Mouse (Mus musculus) olfactory bulb, adult 2 months (tissue): ENCODE results near the gene Col16a1.

Source experiments
- CTCF ChIP-seq: fragments of 200-500 bp; IDR thresholded peaks from 2 replicates; pipeline ENCODE4 v1.5.1; 2012; ENCODE audit warnings: low read depth, mild to moderate bottlenecking, low read length, moderate library complexity; ENCODE audit not compliant: insufficient read depth
- POLR2A ChIP-seq: fragments of 200-500 bp; IDR thresholded peaks from 2 replicates; pipeline ENCODE4 v1.6.1; 2012; ENCODE audit warnings: mild to moderate bottlenecking, low read depth, low read length, moderate library complexity; ENCODE audit not compliant: insufficient read depth

GRCm38 (mm10) chr4:130039351-130039750 is 8.3 kb upstream of the Col16a1 start:
- TF ChIP-seq CTCF: no peak
- TF ChIP-seq POLR2A: no peak
